In genomic region chr9:117355501-117355900, GRCm38 (mm10) we compare ENCODE assay signal across 21 mouse cellular contexts.
DNase-seq lines count a peak whose midpoint lies in the region; ATAC-seq and TF ChIP-seq lines count a peak whose summit lies in the region.
"Had no signal": no experiment of that assay in that cellular context is flagged by ENCODE, and none has a peak within 500 bp of the region (broad histone marks: within the 10 kb centered on the region; RNA-seq: fewer than 3 reads in every experiment).

No protein-coding gene starts in this region.

- H3K27me3 ChIP-seq in hindbrain, embryonic 12.5 days: no peaks in the 10 kb centered on the region
- no peaks in the 10 kb centered on the region for H3K27me3 ChIP-seq in hindbrain, embryonic 14.5 days (ENCODE audit: control insufficient read depth, insufficient read depth, low read length)
- H3K27me3 ChIP-seq in lung, postnatal 0 days (replicated peaks; ENCODE audit: insufficient read depth, low read length): no peaks in the 10 kb centered on the region
- H3K27me3 ChIP-seq: heart, embryonic 15.5 days; intestine, embryonic 15.5 days; limb, embryonic 13.5 days had no signal

- H3K27ac ChIP-seq in hindbrain, embryonic 12.5 days: no peak overlapping the region
- H3K27ac ChIP-seq in hindbrain, embryonic 14.5 days: no peak overlapping the region
- H3K27ac ChIP-seq in lung, postnatal 0 days (ENCODE audit: low read length): no peak overlapping the region
- no peak overlapping the region for H3K27ac ChIP-seq in ES-E14 (ENCODE audit: insufficient read depth, low read depth, low read length, poor library complexity, severe bottlenecking)
- H3K27ac ChIP-seq: forebrain, embryonic 13.5 days; heart, embryonic 15.5 days; intestine, embryonic 15.5 days; limb, embryonic 13.5 days; macrophage; midbrain, embryonic 12.5 days; neural tube, embryonic 13.5 days had no signal

- in situ Hi-C loops in ES-E14 (cut with MboI; ENCODE audit: low sequenced_read_pairs in 2 of 2, unreplicated experiment in 2 of 2): no loop called here

- no peak for DNase-seq in hindbrain, embryonic 14.5 days (ENCODE audit: low spot score)
- no peak for DNase-seq in lung, postnatal 0 days (ENCODE audit: low spot score)
- DNase-seq in lung, postnatal 10 days: no peak
- peak; percentile 20 for DNase-seq in ES-E14 (ENCODE audit: low read depth, low spot score)
- DNase-seq in urinary bladder, adult 18-20 months (ENCODE audit: low spot score in 2 of 2): no peak
- DNase-seq: B cell, adult 2 months; cerebellum, adult 18-20 months; cerebellum, postnatal 36 days; gastrocnemius, postnatal 10 days; kidney, postnatal 10 days; lung, adult 18-20 months; right cerebral cortex, adult 18-20 months had no signal

- H3K9me3 ChIP-seq in hindbrain, embryonic 12.5 days (replicated peaks): no peaks in the 10 kb centered on the region
- H3K9me3 ChIP-seq in hindbrain, embryonic 14.5 days (ENCODE audit: control insufficient read depth, low read length): no peaks in the 10 kb centered on the region
- no peaks in the 10 kb centered on the region for H3K9me3 ChIP-seq in lung, postnatal 0 days (ENCODE audit: low read length)
- H3K9me3 ChIP-seq in ES-E14 (ENCODE audit: control insufficient read depth, insufficient read depth, low read depth, low read length): no peaks in the 10 kb centered on the region
- H3K9me3 ChIP-seq: forebrain, embryonic 13.5 days; heart, embryonic 15.5 days; intestine, embryonic 15.5 days; limb, embryonic 13.5 days; midbrain, embryonic 12.5 days; neural tube, embryonic 13.5 days had no signal

- no peak overlapping the region for H3K4me3 ChIP-seq in hindbrain, embryonic 12.5 days
- no peak overlapping the region for H3K4me3 ChIP-seq in hindbrain, embryonic 14.5 days (replicated peaks; ENCODE audit: low read length)
- H3K4me3 ChIP-seq in lung, postnatal 0 days (ENCODE audit: low read depth, low read length): no peak overlapping the region
- H3K4me3 ChIP-seq in ES-E14 (ENCODE audit: insufficient read depth in 1 of 2, low read depth in 1 of 2, low read length in 2 of 2, poor library complexity in 1 of 2, severe bottlenecking in 1 of 2): no peak overlapping the region
- H3K4me3 ChIP-seq: forebrain, embryonic 13.5 days; heart, embryonic 15.5 days; intestine, embryonic 15.5 days; limb, embryonic 13.5 days; midbrain, embryonic 12.5 days; neural tube, embryonic 13.5 days had no signal

- 0 out of 2 replicates have a peak, but pooled peaks have one; percentile 49 for ATAC-seq in hindbrain, embryonic 12.5 days (ENCODE audit: low FRiP score)
- ATAC-seq in hindbrain, embryonic 14.5 days (ENCODE audit: low FRiP score): no peak
- ATAC-seq in lung, postnatal 0 days: no peak
- 0 out of 2 replicates have a peak, but pooled peaks have one; percentile 11 for ATAC-seq in megakaryocyte progenitor cell, adult 5-6 weeks (replicated peaks; ENCODE audit: poor library complexity)
- ATAC-seq: forebrain, embryonic 13.5 days; intestine, embryonic 15.5 days had no signal

- TF ChIP-seq EP300 in lung, postnatal 0 days (IDR thresholded peaks at IDR 0.05): no peak

- no peak overlapping the region for H3K9ac ChIP-seq in hindbrain, embryonic 12.5 days
- H3K9ac ChIP-seq in hindbrain, embryonic 14.5 days: no peak overlapping the region
- H3K9ac ChIP-seq in lung, postnatal 0 days (replicated peaks; ENCODE audit: low read depth): no peak overlapping the region
- no peak overlapping the region for H3K9ac ChIP-seq in ES-E14 (ENCODE audit: insufficient read depth, low read depth, low read length, poor library complexity, severe bottlenecking)
- H3K9ac ChIP-seq: forebrain, embryonic 13.5 days; heart, embryonic 15.5 days; intestine, embryonic 15.5 days; limb, embryonic 13.5 days; midbrain, embryonic 12.5 days; neural tube, embryonic 13.5 days had no signal

- peak; percentile 29 for TF ChIP-seq CTCF in lung, postnatal 0 days (IDR thresholded peaks at IDR 0.05)

- 67% methylated on average over 5 of the region's 5 CpGs for WGBS in hindbrain, embryonic 12.5 days
- WGBS in hindbrain, embryonic 14.5 days: 69% methylated on average over 5 of the region's 5 CpGs
- WGBS in lung, postnatal 0 days: 79% methylated on average over 5 of the region's 5 CpGs

- peaks cover 7% of the 10 kb centered on the region for H3K4me1 ChIP-seq in hindbrain, embryonic 12.5 days
- peaks cover 4% of the 10 kb centered on the region; the same call in 1 of the 2 replicates for H3K4me1 ChIP-seq in hindbrain, embryonic 14.5 days (replicated peaks; ENCODE audit: control insufficient read depth, insufficient read depth, low read length)
- no peaks in the 10 kb centered on the region for H3K4me1 ChIP-seq in lung, postnatal 0 days (ENCODE audit: insufficient read depth, low read depth, low read length)
- no peaks in the 10 kb centered on the region for H3K4me1 ChIP-seq in ES-E14 (ENCODE audit: control insufficient read depth in 2 of 2, insufficient read depth in 2 of 2, low read length in 2 of 2, poor library complexity in 1 of 2)

- no peak overlapping the region for H3K4me2 ChIP-seq in hindbrain, embryonic 12.5 days (replicated peaks)
- H3K4me2 ChIP-seq in hindbrain, embryonic 14.5 days (replicated peaks): no peak overlapping the region
- no peak overlapping the region for H3K4me2 ChIP-seq in lung, postnatal 0 days (replicated peaks; ENCODE audit: low read depth, low read length)
- H3K4me2 ChIP-seq: forebrain, embryonic 13.5 days; heart, embryonic 15.5 days; intestine, embryonic 15.5 days; limb, embryonic 13.5 days; midbrain, embryonic 12.5 days; neural tube, embryonic 13.5 days had no signal

- no peaks in the 10 kb centered on the region for H3K36me3 ChIP-seq in hindbrain, embryonic 12.5 days
- no peaks in the 10 kb centered on the region for H3K36me3 ChIP-seq in hindbrain, embryonic 14.5 days (replicated peaks; ENCODE audit: control insufficient read depth, insufficient read depth)
- no peaks in the 10 kb centered on the region for H3K36me3 ChIP-seq in lung, postnatal 0 days (ENCODE audit: insufficient read depth, low read length)
- H3K36me3 ChIP-seq in ES-E14 (ENCODE audit: control insufficient read depth, insufficient read depth, low read length, poor library complexity, severe bottlenecking): no peaks in the 10 kb centered on the region
- H3K36me3 ChIP-seq: heart, embryonic 15.5 days; intestine, embryonic 15.5 days; limb, embryonic 13.5 days; midbrain, embryonic 12.5 days; neural tube, embryonic 13.5 days had no signal

TF ChIP-seq in ES-E14, 5 proteins besides CTCF, POLR2A, EP300 and RAD21:
- TF ChIP-seq ZNF384 (IDR thresholded peaks at IDR 0.05; ENCODE audit: low read depth, low read length) (no peak), ZC3H11A (IDR thresholded peaks at IDR 0.05; ENCODE audit: borderline replicate concordance, low read depth, low read length) (no peak), CHD2 (IDR thresholded peaks at IDR 0.05; ENCODE audit: low read depth, low read length) (no peak)

Comparison
In these comparisons a context has a peak if more than half of its experiments do, and no peak if none do; other contexts are left out.
1. ATAC-seq: peak in hindbrain, embryonic 12.5 days (single experiment) and megakaryocyte progenitor cell, adult 5-6 weeks (single experiment); none in hindbrain, embryonic 14.5 days (single experiment) and lung, postnatal 0 days (single experiment).